Mouse (Mus musculus): ENCODE measurements around the gene Adgrg3. TPM values are rescaled to one million over a fixed set of nuclear protein-coding genes. Genes with fewer than 3 reads are reported as not detected.

The Adgrg3 gene
- polyA plus RNA-seq, 1 experiment from 2014 or later, result 0.95 TPM

GRCm38 (mm10) chr8:95067582-95067981, 50.1 kb downstream of the Adgrg3 start:
- Histone ChIP-seq H3K9ac (no peak overlapping the region), H3K4me3 (no peak overlapping the region), H3K4me2 (no peak overlapping the region), H3K27me3 (no peaks in the 10 kb centered on the region), H3K4me1 (replicated peaks) (no peaks in the 10 kb centered on the region), H3K27ac (replicated peaks) (no peak overlapping the region), H3K36me3 (no peaks in the 10 kb centered on the region), H3K9me3 (no peaks in the 10 kb centered on the region)
- 53% methylated on average over 3 of the region's 3 CpGs for WGBS
- no peak for ATAC-seq (ENCODE audit: low FRiP score, low read depth)

- no peak for ATAC-seq (ENCODE audit: low FRiP score, low read depth)
- H3K4me2 ChIP-seq, result no peak overlapping the region
- H3K9me3 ChIP-seq, result no peaks in the 10 kb centered on the region
- no peaks in the 10 kb centered on the region for H3K27me3 ChIP-seq
- H3K36me3 ChIP-seq, result no peaks in the 10 kb centered on the region
- no peak overlapping the region for H3K27ac ChIP-seq (replicated peaks)
- peaks cover 6% of the 10 kb centered on the region; the same call in 1 of the 2 replicates for H3K4me1 ChIP-seq (replicated peaks)
- H3K4me3 ChIP-seq, result no peak overlapping the region
- no peak overlapping the region for H3K9ac ChIP-seq
- WGBS, result 80% methylated on average over 3 of the region's 3 CpGs
Observed at GRCm38 (mm10) chr8:95075504-95075903, 58.0 kb downstream of the Adgrg3 start.

GRCm38 (mm10) chr8:95076151-95076550, 58.7 kb downstream of the Adgrg3 start:
- ATAC-seq (ENCODE audit: low FRiP score, low read depth), result no peak
- no peak overlapping the region for H3K4me3 ChIP-seq

GRCm38 (mm10) chr8:95078055-95078454, 60.6 kb downstream of the Adgrg3 start:
- no peak overlapping the region for H3K27ac ChIP-seq (replicated peaks)
- no peaks in the 10 kb centered on the region for H3K9me3 ChIP-seq
- peaks cover 21% of the 10 kb centered on the region for H3K4me1 ChIP-seq (replicated peaks)
- no peak overlapping the region for H3K9ac ChIP-seq
- ATAC-seq (ENCODE audit: low FRiP score, low read depth), result no peak
- WGBS, result 88% methylated on average over 3 of the region's 3 CpGs
- no peak overlapping the region for H3K4me2 ChIP-seq
- H3K27me3 ChIP-seq, result no peaks in the 10 kb centered on the region
- no peak overlapping the region for H3K4me3 ChIP-seq
- no peaks in the 10 kb centered on the region for H3K36me3 ChIP-seq

More at GRCm38 (mm10) chr8:95076151-95076550, 58.7 kb downstream of the Adgrg3 start:
- Histone ChIP-seq H3K4me1 (replicated peaks) (peaks cover 6% of the 10 kb centered on the region; the same call in 1 of the 2 replicates), H3K9me3 (no peaks in the 10 kb centered on the region), H3K36me3 (no peaks in the 10 kb centered on the region), H3K9ac (no peak overlapping the region), H3K27me3 (no peaks in the 10 kb centered on the region), H3K4me2 (no peak overlapping the region), H3K27ac (replicated peaks) (no peak overlapping the region)
- WGBS, result 80% methylated on average over 17 of the region's 17 CpGs

GRCm38 (mm10) chr8:95079305-95079704, 61.8 kb downstream of the Adgrg3 start:
- H3K36me3 ChIP-seq, result no peaks in the 10 kb centered on the region
- H3K4me1 ChIP-seq (replicated peaks), result peaks cover 21% of the 10 kb centered on the region
- H3K4me2 ChIP-seq, result no peak overlapping the region
- no peaks in the 10 kb centered on the region for H3K27me3 ChIP-seq
- H3K9ac ChIP-seq, result no peak overlapping the region
- no peak overlapping the region for H3K27ac ChIP-seq (replicated peaks)
- H3K9me3 ChIP-seq, result no peaks in the 10 kb centered on the region
- no peak for ATAC-seq (ENCODE audit: low FRiP score, low read depth)
- H3K4me3 ChIP-seq, result no peak overlapping the region
- WGBS, result 89% methylated on average over 4 of the region's 4 CpGs

- Histone ChIP-seq H3K36me3 (no peaks in the 10 kb centered on the region), H3K4me2 (peak within 1 kb of the TSS; percentile 91), H3K9me3 (no peaks in the 10 kb centered on the region), H3K27ac (replicated peaks) (peak within 1 kb of the TSS; percentile 79), H3K4me3 (peak within 1 kb of the TSS; percentile 67), H3K9ac (peak within 1 kb of the TSS; percentile 70), H3K4me1 (replicated peaks) (peaks cover 21% of the 10 kb centered on the region), H3K27me3 (no peaks in the 10 kb centered on the region)
- peak; percentile 99 for ATAC-seq (ENCODE audit: low FRiP score, low read depth)
- WGBS, result under 1% methylated on average over 47 of the region's 47 CpGs
Observed at GRCm38 (mm10) chr8:95080381-95081341, 63.2 kb downstream of the Adgrg3 start, which contains the start of gene Katnb1. TSS of gene Katnb1 (plus strand) at chr8:95081186.

- H3K27me3 ChIP-seq, result no peaks in the 10 kb centered on the region
- peaks cover 21% of the 10 kb centered on the region for H3K4me1 ChIP-seq (replicated peaks)
- H3K4me3 ChIP-seq, result peak overlapping the region; percentile 67
- H3K4me2 ChIP-seq, result peak overlapping the region; percentile 91
- no peaks in the 10 kb centered on the region for H3K9me3 ChIP-seq
- 9% methylated on average over 11 of the region's 11 CpGs for WGBS
- peak overlapping the region; percentile 70 for H3K9ac ChIP-seq
- ATAC-seq (ENCODE audit: low FRiP score, low read depth), result no peak
- H3K27ac ChIP-seq (replicated peaks), result peak overlapping the region; percentile 76
- H3K36me3 ChIP-seq, result peaks cover 5% of the 10 kb centered on the region
Observed at GRCm38 (mm10) chr8:95081650-95082049, 64.2 kb downstream of the Adgrg3 start.

- no peak overlapping the region for H3K27ac ChIP-seq (replicated peaks)
- H3K9me3 ChIP-seq, result no peaks in the 10 kb centered on the region
- peaks cover 27% of the 10 kb centered on the region for H3K36me3 ChIP-seq
- H3K4me2 ChIP-seq, result no peak overlapping the region
- H3K9ac ChIP-seq, result no peak overlapping the region
- ATAC-seq (ENCODE audit: low FRiP score, low read depth), result no peak
- no peaks in the 10 kb centered on the region for H3K27me3 ChIP-seq
- H3K4me1 ChIP-seq (replicated peaks), result peaks cover 21% of the 10 kb centered on the region
- 92% methylated on average over 4 of the region's 4 CpGs for WGBS
- no peak overlapping the region for H3K4me3 ChIP-seq
Observed at GRCm38 (mm10) chr8:95084261-95084660, 66.8 kb downstream of the Adgrg3 start.

- Histone ChIP-seq H3K4me2 (no peak overlapping the region), H3K4me1 (replicated peaks) (peaks cover 19% of the 10 kb centered on the region), H3K9ac (no peak overlapping the region), H3K27ac (replicated peaks) (no peak overlapping the region), H3K36me3 (peaks cover 30% of the 10 kb centered on the region), H3K4me3 (no peak overlapping the region), H3K9me3 (no peaks in the 10 kb centered on the region), H3K27me3 (no peaks in the 10 kb centered on the region)
- 81% methylated on average over 10 of the region's 10 CpGs for WGBS
- ATAC-seq (ENCODE audit: low FRiP score, low read depth), result no peak
Observed at GRCm38 (mm10) chr8:95084744-95085431, 67.4 kb downstream of the Adgrg3 start.

- H3K9me3 ChIP-seq, result no peaks in the 10 kb centered on the region
- no peaks in the 10 kb centered on the region for H3K27me3 ChIP-seq
- WGBS, result 89% methylated on average over 7 of the region's 7 CpGs
- no peak overlapping the region for H3K4me3 ChIP-seq
- H3K4me2 ChIP-seq, result no peak overlapping the region
- peaks cover 15% of the 10 kb centered on the region for H3K4me1 ChIP-seq (replicated peaks)
- H3K27ac ChIP-seq (replicated peaks), result no peak overlapping the region
- ATAC-seq (ENCODE audit: low FRiP score, low read depth), result no peak
- H3K9ac ChIP-seq, result no peak overlapping the region
- peaks cover 32% of the 10 kb centered on the region for H3K36me3 ChIP-seq
Observed at GRCm38 (mm10) chr8:95085432-95086141, 68.1 kb downstream of the Adgrg3 start.

GRCm38 (mm10) chr8:95093574-95093973, 76.1 kb downstream of the Adgrg3 start:
- no peak overlapping the region for H3K9ac ChIP-seq
- no peak overlapping the region for H3K27ac ChIP-seq (replicated peaks)
- WGBS, result 90% methylated on average over 4 of the region's 4 CpGs
- H3K9me3 ChIP-seq, result no peaks in the 10 kb centered on the region
- no peaks in the 10 kb centered on the region for H3K27me3 ChIP-seq
- H3K4me2 ChIP-seq, result no peak overlapping the region
- ATAC-seq (ENCODE audit: low FRiP score, low read depth), result no peak
- no peaks in the 10 kb centered on the region for H3K4me1 ChIP-seq (replicated peaks)
- H3K4me3 ChIP-seq, result no peak overlapping the region
- peaks cover 64% of the 10 kb centered on the region for H3K36me3 ChIP-seq

All from hindbrain, embryonic 15.5 days (tissue).